45 mouse cellular contexts compared by ENCODE assay signal in the genomic region with DNA sequence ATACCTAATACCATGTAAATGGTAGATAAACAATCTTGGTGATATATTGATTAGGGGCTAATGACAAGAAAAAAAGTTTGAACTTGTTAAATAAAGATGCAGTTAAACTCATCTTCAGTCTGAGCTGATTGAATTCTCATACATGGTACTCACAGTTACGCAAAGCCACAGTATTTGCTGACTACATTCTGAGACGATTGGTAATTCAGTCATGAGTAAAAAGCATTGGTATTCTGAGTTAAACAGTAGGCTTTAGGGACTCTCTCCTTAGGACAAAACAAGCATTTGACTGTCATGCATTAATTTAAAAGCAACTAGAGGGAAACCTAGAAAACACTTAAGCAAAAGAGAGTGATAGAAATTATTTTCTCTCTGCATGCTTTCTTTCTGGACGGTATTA. TPM values are rescaled to one million over a fixed set of nuclear protein-coding genes. Genes with fewer than 3 reads are reported as not detected.
"Had no signal": no experiment of that assay in that cellular context is flagged by ENCODE, and none has a peak within 500 bp of the region (broad histone marks: within the 10 kb centered on the region; RNA-seq: fewer than 3 reads in every experiment).

No protein-coding gene starts in this region.

- H3K4me1 ChIP-seq: limb, embryonic 10.5 days; limb, embryonic 12.5 days; limb, embryonic 13.5 days; limb, embryonic 15.5 days; liver, embryonic 12.5 days; liver, embryonic 13.5 days; liver, embryonic 15.5 days; lung, embryonic 15.5 days; midbrain, embryonic 12.5 days; midbrain, embryonic 13.5 days; midbrain, embryonic 15.5 days; neural tube, embryonic 12.5 days had no signal

- H3K36me3 ChIP-seq: limb, embryonic 10.5 days; limb, embryonic 12.5 days; limb, embryonic 13.5 days; limb, embryonic 15.5 days; liver, embryonic 12.5 days; liver, embryonic 13.5 days; liver, embryonic 15.5 days; lung, embryonic 15.5 days; midbrain, embryonic 10.5 days; midbrain, embryonic 12.5 days; midbrain, embryonic 13.5 days; midbrain, embryonic 15.5 days; neural tube, embryonic 12.5 days had no signal

- ATAC-seq: liver, embryonic 12.5 days; liver, postnatal 0 days; lung, postnatal 0 days; midbrain, embryonic 13.5 days; midbrain, embryonic 15.5 days; midbrain, embryonic 16.5 days had no signal

- H3K27me3 ChIP-seq: limb, embryonic 12.5 days; limb, embryonic 15.5 days; liver, embryonic 12.5 days; liver, embryonic 13.5 days; liver, embryonic 15.5 days; lung, embryonic 15.5 days; midbrain, embryonic 12.5 days; midbrain, embryonic 13.5 days; midbrain, embryonic 15.5 days; neural tube, embryonic 12.5 days had no signal

- H3K27ac ChIP-seq: limb, embryonic 10.5 days; limb, embryonic 12.5 days; limb, embryonic 13.5 days; limb, embryonic 15.5 days; liver, embryonic 12.5 days; liver, embryonic 13.5 days; liver, embryonic 14.5 days; liver, embryonic 15.5 days; lung, embryonic 15.5 days; macrophage; midbrain, embryonic 10.5 days; midbrain, embryonic 12.5 days; midbrain, embryonic 13.5 days; midbrain, embryonic 15.5 days; neural tube, embryonic 12.5 days had no signal

- H3K4me3 ChIP-seq: limb, embryonic 10.5 days; limb, embryonic 12.5 days; limb, embryonic 13.5 days; limb, embryonic 15.5 days; liver, embryonic 12.5 days; liver, embryonic 13.5 days; liver, embryonic 15.5 days; lung, embryonic 15.5 days; megakaryocyte, embryonic 14.5 days; midbrain, embryonic 10.5 days; midbrain, embryonic 12.5 days; midbrain, embryonic 13.5 days; midbrain, embryonic 15.5 days; myocyte; neural tube, embryonic 12.5 days had no signal

- DNase-seq: left cerebral cortex, postnatal 4 days; liver; liver, embryonic 13.5 days; liver, postnatal 0 days; lung, adult 18-20 months; lung, adult 2 months; lung, embryonic 14.5 days; lung, postnatal 10 days; lung, postnatal 14 days; lung, postnatal 36 days; lung, postnatal 4 days; midbrain, embryonic 14.5 days had no signal

RNA-seq across cellular contexts. Expression of gene Rpl9-ps1, which starts 21.8 kb away (rescaled TPM):
- total RNA-seq: left cerebral cortex, postnatal 10 days; left cerebral cortex, postnatal 14 days; left cerebral cortex, postnatal 25 days; left cerebral cortex, postnatal 36 days; left cerebral cortex, postnatal 4 days; liver, adult 2 months; megakaryocyte-erythroid progenitor cell, adult 5-6 weeks; midbrain, postnatal 0 days; monocyte, adult 5-6 weeks had no signal
- polyA plus RNA-seq: limb, embryonic 10.5 days; limb, embryonic 11.5 days; limb, embryonic 12.5 days; limb, embryonic 13.5 days; limb, embryonic 14.5 days; limb, embryonic 15.5 days; liver, adult 2 months; liver, embryonic 11.5 days; liver, embryonic 12.5 days; liver, embryonic 13.5 days; liver, embryonic 14.5 days; liver, embryonic 15.5 days; liver, embryonic 16.5 days; liver, postnatal 0 days; lung, adult 2 months; lung, embryonic 14.5 days; lung, embryonic 15.5 days; lung, embryonic 16.5 days; lung, postnatal 0 days; macrophage; midbrain, embryonic 10.5 days; midbrain, embryonic 11.5 days; midbrain, embryonic 12.5 days; midbrain, embryonic 13.5 days; midbrain, embryonic 14.5 days; midbrain, embryonic 15.5 days; midbrain, embryonic 16.5 days; midbrain, postnatal 0 days; myocyte; neural tube, embryonic 11.5 days; neural tube, embryonic 12.5 days had no signal

RNA-seq across cellular contexts. Expression of gene Ccl3, which starts 25.6 kb away (rescaled TPM):
- total RNA-seq: left cerebral cortex, postnatal 14 days; left cerebral cortex, postnatal 25 days; left cerebral cortex, postnatal 36 days had no signal
- polyA plus RNA-seq: limb, embryonic 12.5 days; myocyte had no signal

RNA-seq across cellular contexts. Expression of gene Ccl4, which starts 38.8 kb away (rescaled TPM):
- total RNA-seq: left cerebral cortex, postnatal 10 days; left cerebral cortex, postnatal 14 days; left cerebral cortex, postnatal 25 days; left cerebral cortex, postnatal 36 days; left cerebral cortex, postnatal 4 days; liver, adult 2 months; midbrain, postnatal 0 days had no signal
- polyA plus RNA-seq: lung, embryonic 16.5 days; midbrain, embryonic 10.5 days; midbrain, embryonic 11.5 days; midbrain, embryonic 13.5 days; midbrain, embryonic 15.5 days; midbrain, postnatal 0 days; myocyte had no signal
